Mouse (Mus musculus): ENCODE measurements around the gene Pfkl. TPM values are rescaled to one million over a fixed set of nuclear protein-coding genes. Genes with fewer than 3 reads are reported as not detected.

Gene Pfkl
- total and polyA plus RNA-seq, 3 experiments, result 84.8 to 267 TPM; not detected in 1

- TF ChIP-seq MYB (IDR thresholded peaks at IDR 0.05; ENCODE audit: low read depth, low read length), result no peak
- TF ChIP-seq TBP (IDR thresholded peaks at IDR 0.05; ENCODE audit: low read depth, low read length), result no peak
- TF ChIP-seq USF1 (IDR thresholded peaks at IDR 0.05; ENCODE audit: low read depth, low read length), result no peak
- TF ChIP-seq MEF2A (IDR thresholded peaks at IDR 0.05; ENCODE audit: extremely low read depth, insufficient replicate concordance, low read depth, low read length, poor library complexity, severe bottlenecking), result no peak
- H3K79me2 ChIP-seq (ENCODE audit: control insufficient read depth, insufficient read depth, low read length, poor library complexity), result no peaks in the 10 kb centered on the region
- H3K9ac ChIP-seq (ENCODE audit: control insufficient read depth, low read depth, low read length, poor library complexity, severe bottlenecking), result no peak overlapping the region
- H3K27me3 ChIP-seq (ENCODE audit: control insufficient read depth in 1 of 2, insufficient read depth in 2 of 2, low read length in 2 of 2), result peaks cover 5% of the 10 kb centered on the region in 2 experiments
- H3K36me3 ChIP-seq (ENCODE audit: control insufficient read depth in 1 of 2, insufficient read depth in 2 of 2, low read length in 2 of 2), result no peaks in the 10 kb centered on the region
- no peak overlapping the region for H3K27ac ChIP-seq (ENCODE audit: control insufficient read depth, low read depth, low read length)
- no peak overlapping the region for H3K4me3 ChIP-seq (ENCODE audit: control insufficient read depth in 1 of 2, insufficient read depth in 1 of 2, low read depth in 2 of 2, low read length in 2 of 2)
- no peak for DNase-seq (ENCODE audit: low read depth, low spot score)
- H3K4me1 ChIP-seq (ENCODE audit: control insufficient read depth in 1 of 2, insufficient read depth in 2 of 2, low read length in 2 of 2), result no peaks in the 10 kb centered on the region
- H3K9me3 ChIP-seq (replicated peaks; ENCODE audit: insufficient read depth, low read length), result no peaks in the 10 kb centered on the region
Observed at GRCm38 (mm10) chr10:78037139-78037538, 27.3 kb upstream of the Pfkl start.

- TF ChIP-seq NELFE (IDR thresholded peaks at IDR 0.05; ENCODE audit: low read depth, low read length), result no peak
- TF ChIP-seq NRF1 (IDR thresholded peaks at IDR 0.05; ENCODE audit: insufficient read depth, low read depth, low read length, poor library complexity, severe bottlenecking), result no peak
- TF ChIP-seq MAFK (IDR thresholded peaks at IDR 0.05; ENCODE audit: borderline replicate concordance, low read depth, low read length), result no peak
- TF ChIP-seq E2F4 (IDR thresholded peaks at IDR 0.05; ENCODE audit: borderline replicate concordance, low read depth, low read length), result no peak
- no peak for TF ChIP-seq ZNF384 (IDR thresholded peaks at IDR 0.05; ENCODE audit: low read depth, low read length)
- no peak for TF ChIP-seq GATA1 (IDR thresholded peaks at IDR 0.05; ENCODE audit: low read depth, low read length)
- no peak for TF ChIP-seq MYC (IDR thresholded peaks at IDR 0.05; ENCODE audit: low read depth, low read length)
- TF ChIP-seq EP300 (IDR thresholded peaks at IDR 0.05; ENCODE audit: low read depth in 1 of 2, low read length in 2 of 2), result no peak
- no peak for TF ChIP-seq JUND (IDR thresholded peaks at IDR 0.05; ENCODE audit: low read depth, low read length)
- TF ChIP-seq BHLHE40 (IDR thresholded peaks at IDR 0.05; ENCODE audit: borderline replicate concordance, low read depth, low read length), result no peak
- no peak for TF ChIP-seq CHD2 (IDR thresholded peaks at IDR 0.05; ENCODE audit: low read length)
- no peak for TF ChIP-seq CTCF (IDR thresholded peaks at IDR 0.05 in 2 of 3, conservative IDR thresholded peaks at IDR 0.05 in 1 of 3; ENCODE audit: control insufficient read depth in 1 of 3, insufficient read depth in 1 of 3, low read depth in 2 of 3, low read length in 3 of 3, poor library complexity in 1 of 3, severe bottlenecking in 1 of 3)
- TF ChIP-seq TAL1 (IDR thresholded peaks at IDR 0.05; ENCODE audit: low read length), result no peak
- no peak for TF ChIP-seq SIN3A (IDR thresholded peaks at IDR 0.05; ENCODE audit: low read length)
- no peak for TF ChIP-seq GABPA (IDR thresholded peaks at IDR 0.05; ENCODE audit: low read depth, low read length)
- no peak for TF ChIP-seq RAD21 (IDR thresholded peaks at IDR 0.05; ENCODE audit: low read depth, low read length)
- no peaks in the 10 kb centered on the region for H3K36me3 ChIP-seq (ENCODE audit: control insufficient read depth in 1 of 2, insufficient read depth in 2 of 2, low read length in 2 of 2)
- H3K9ac ChIP-seq (ENCODE audit: control insufficient read depth, low read depth, low read length, poor library complexity, severe bottlenecking), result no peak overlapping the region
- H3K9me3 ChIP-seq (replicated peaks; ENCODE audit: insufficient read depth, low read length), result no peaks in the 10 kb centered on the region
- H3K79me2 ChIP-seq (ENCODE audit: control insufficient read depth, insufficient read depth, low read length, poor library complexity), result no peaks in the 10 kb centered on the region
- H3K27me3 ChIP-seq (ENCODE audit: control insufficient read depth in 1 of 2, insufficient read depth in 2 of 2, low read length in 2 of 2), result peaks cover 5% of the 10 kb centered on the region in 2 experiments
- no peak overlapping the region for H3K4me3 ChIP-seq (ENCODE audit: control insufficient read depth in 1 of 2, insufficient read depth in 1 of 2, low read depth in 2 of 2, low read length in 2 of 2)
- DNase-seq (ENCODE audit: low read depth, low spot score), result no peak
- H3K27ac ChIP-seq (ENCODE audit: control insufficient read depth, low read depth, low read length), result no peak overlapping the region
- no peaks in the 10 kb centered on the region for H3K4me1 ChIP-seq (ENCODE audit: control insufficient read depth in 1 of 2, insufficient read depth in 2 of 2, low read length in 2 of 2)
Observed at GRCm38 (mm10) chr10:78031987-78032386, 22.1 kb upstream of the Pfkl start.

All from MEL (cell line).